Mouse (Mus musculus): Measurements from ENCODE around the gene Syne3. TPM values are rescaled to one million over a fixed set of nuclear protein-coding genes. Genes with fewer than 3 reads are reported as not detected.

Gene Syne3
- total RNA-seq, 2 experiments from 2014 or later, result 16.5 to 18.2 TPM

GRCm38 (mm10) chr12:104892245-104892644 lies 117.4 kb downstream of the Syne3 start:
- DNase-seq, result no peak

- no peak for DNase-seq
These were observed 119.5 kb downstream of the Syne3 start for GRCm38 (mm10) chr12:104890066-104890465.

- DNase-seq, result no peak
These were observed 123.5 kb downstream of the Syne3 start for GRCm38 (mm10) chr12:104886104-104886503.

GRCm38 (mm10) chr12:104882533-104882932 lies 127.1 kb downstream of the Syne3 start:
- DNase-seq, result no peak

GRCm38 (mm10) chr12:104882061-104882460 lies 127.5 kb downstream of the Syne3 start:
- no peak for DNase-seq

- no peak for DNase-seq
These were observed 128.0 kb downstream of the Syne3 start for GRCm38 (mm10) chr12:104881518-104882060.

- DNase-seq, result peak; percentile 38 to 57
These were observed 129.2 kb downstream of the Syne3 start for GRCm38 (mm10) chr12:104880367-104880766.

Small RNAs within 50 kb of the gene (microRNA-seq; reads per million reads assigned to microRNA genes)
- gene Mir3069, result 6.7 reads per million, percentile 18 among the genes with 10 or more reads in this experiment

Other genes with a start within 250 kb of the Syne3 start
- gene Clmn, start 144.7 kb downstream of the Syne3 start, total RNA-seq (2021), result 10 to 100 TPM in 1 of 2 experiments, 1 to 10 TPM in 1; 7.9 to 13.2 TPM
- gene Glrx5, start 22.9 kb upstream of the Syne3 start, total RNA-seq (2021), result 100 to 1,000 TPM; 159 to 254 TPM
- not detected for gene Tcl1b2, start 136.2 kb upstream of the Syne3 start, total RNA-seq (2021)
- not detected for gene Tcl1b1, start 149.9 kb upstream of the Syne3 start, total RNA-seq (2021)
- gene Tcl1b5, start 166.5 kb upstream of the Syne3 start, total RNA-seq (2021), result not detected
- gene Tcl1b3, start 181.2 kb upstream of the Syne3 start, total RNA-seq (2021), result not detected
- not detected for gene Tcl1b4, start 192.1 kb upstream of the Syne3 start, total RNA-seq (2021)
- gene Tcl1, start 213.0 kb upstream of the Syne3 start, total RNA-seq (2021), result not detected